Mouse (Mus musculus): ENCODE data around the gene Spr.
A peak's percentile ranks its signal among the peaks of the same experiment; 100 is the strongest.
"Not testable (repeated sequence)": the region's sequence is repeated elsewhere in the genome, so short reads cannot be mapped to it uniquely, and the experiment has no call there.

Spr gene

GRCm38 (mm10) chr6:85132237-85132636 lies 5.3 kb downstream of the Spr start:
- not testable (repeated sequence) for DNase-seq (ENCODE audit: extremely low read depth, low read depth, low spot score)

GRCm38 (mm10) chr6:85131673-85132072 lies 5.9 kb downstream of the Spr start:
- no peak for DNase-seq (ENCODE audit: extremely low read depth, low read depth, low spot score)

GRCm38 (mm10) chr6:85117545-85118511 lies 19.7 kb downstream of the Spr start:
- DNase-seq (ENCODE audit: extremely low read depth, low read depth, low spot score): not testable (repeated sequence)

- no peak for DNase-seq (ENCODE audit: extremely low read depth, low read depth, low spot score)
These were observed 32.4 kb downstream of the Spr start for GRCm38 (mm10) chr6:85105033-85105615.

- DNase-seq (ENCODE audit: extremely low read depth, low read depth, low spot score): no peak
These were observed 34.2 kb downstream of the Spr start for GRCm38 (mm10) chr6:85103321-85103720.

- DNase-seq (ENCODE audit: extremely low read depth, low read depth, low spot score): no peak
These were observed 41.1 kb downstream of the Spr start for GRCm38 (mm10) chr6:85096441-85096840.

- DNase-seq (ENCODE audit: extremely low read depth, low read depth, low spot score): peak; percentile 68
These were observed 50.1 kb downstream of the Spr start for GRCm38 (mm10) chr6:85087425-85087824.

- DNase-seq (ENCODE audit: extremely low read depth, low read depth, low spot score): no peak
These were observed 50.9 kb downstream of the Spr start for GRCm38 (mm10) chr6:85086645-85087044.
